Mouse (Mus musculus): ENCODE measurements around the gene Zcchc7. TPM values are rescaled to one million over a fixed set of nuclear protein-coding genes. Genes with fewer than 3 reads are reported as not detected.

Zcchc7 gene
- total and polyA plus RNA-seq, 2 experiments from 2014 or later, result 17.3 to 34.5 TPM

- 92% methylated on average over 5 of the region's 5 CpGs for WGBS
- Histone ChIP-seq H3K27me3 (ENCODE audit: insufficient read depth, low read length) (no peaks in the 10 kb centered on the region), H3K4me3 (ENCODE audit: low read depth, low read length) (no peak overlapping the region), H3K36me3 (ENCODE audit: insufficient read depth, low read length) (no peaks in the 10 kb centered on the region), H3K9ac (replicated peaks; ENCODE audit: low read length, poor library complexity, severe bottlenecking) (no peak overlapping the region), H3K9me3 (ENCODE audit: low read length) (no peaks in the 10 kb centered on the region), H3K4me2 (ENCODE audit: low read depth, low read length, poor library complexity, severe bottlenecking) (no peak overlapping the region), H3K27ac (ENCODE audit: low read depth, low read length) (no peak overlapping the region), H3K4me1 (ENCODE audit: insufficient read depth, low read length) (no peaks in the 10 kb centered on the region)
- no peak for TF ChIP-seq CTCF (IDR thresholded peaks at IDR 0.05)
- DNase-seq (ENCODE audit: low spot score) (no peak), ATAC-seq (ENCODE audit: low FRiP score) (no peak)
These were observed 191.8 kb downstream of the Zcchc7 start for GRCm38 (mm10) chr4:44947464-44947863.

DNA sequence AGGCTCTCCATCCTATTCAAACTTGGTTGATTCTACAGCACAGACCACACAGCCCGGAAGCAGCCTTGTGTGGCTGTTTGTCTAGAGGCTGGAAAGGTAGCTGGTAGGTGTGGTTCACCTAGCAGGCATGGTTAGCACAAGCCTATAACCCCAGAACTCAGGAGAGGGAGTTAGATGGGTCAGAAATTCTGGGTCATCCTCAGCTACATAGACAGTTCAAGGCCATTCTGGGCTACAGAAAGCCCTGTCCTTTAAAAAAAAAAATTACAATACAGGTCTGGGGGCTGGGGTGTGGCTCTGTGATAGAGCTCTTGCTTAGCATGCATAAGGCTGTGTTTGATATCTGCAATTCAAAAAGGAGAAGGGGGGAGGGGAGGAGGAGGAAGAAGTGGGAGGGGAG is 192.6 kb downstream of the Zcchc7 start:
- H3K36me3 ChIP-seq (ENCODE audit: insufficient read depth, low read length), result no peaks in the 10 kb centered on the region
- no peak overlapping the region for H3K27ac ChIP-seq (ENCODE audit: low read depth, low read length)
- H3K9ac ChIP-seq (replicated peaks; ENCODE audit: low read length, poor library complexity, severe bottlenecking), result no peak overlapping the region
- H3K27me3 ChIP-seq (ENCODE audit: insufficient read depth, low read length), result no peaks in the 10 kb centered on the region
- H3K4me2 ChIP-seq (ENCODE audit: low read depth, low read length, poor library complexity, severe bottlenecking), result no peak overlapping the region
- no peak for DNase-seq (ENCODE audit: low spot score)
- no peak for TF ChIP-seq CTCF (IDR thresholded peaks at IDR 0.05)
- H3K4me1 ChIP-seq (ENCODE audit: insufficient read depth, low read length), result no peaks in the 10 kb centered on the region
- H3K4me3 ChIP-seq (ENCODE audit: low read depth, low read length), result no peak overlapping the region
- no peaks in the 10 kb centered on the region for H3K9me3 ChIP-seq (ENCODE audit: low read length)
- no peak for ATAC-seq (ENCODE audit: low FRiP score)
- 93% methylated on average over 1 of the region's 1 CpGs for WGBS

GRCm38 (mm10) chr4:44953041-44953440 is 197.4 kb downstream of the Zcchc7 start:
- Histone ChIP-seq H3K9ac (replicated peaks; ENCODE audit: low read length, poor library complexity, severe bottlenecking) (no peak overlapping the region), H3K36me3 (ENCODE audit: insufficient read depth, low read length) (no peaks in the 10 kb centered on the region), H3K4me2 (ENCODE audit: low read depth, low read length, poor library complexity, severe bottlenecking) (no peak overlapping the region), H3K27ac (ENCODE audit: low read depth, low read length) (no peak overlapping the region), H3K27me3 (ENCODE audit: insufficient read depth, low read length) (no peaks in the 10 kb centered on the region), H3K9me3 (ENCODE audit: low read length) (no peaks in the 10 kb centered on the region), H3K4me3 (ENCODE audit: low read depth, low read length) (no peak overlapping the region), H3K4me1 (ENCODE audit: insufficient read depth, low read length) (no peaks in the 10 kb centered on the region)
- WGBS, result 78% methylated on average over 9 of the region's 9 CpGs
- no peak for DNase-seq (ENCODE audit: low spot score)
- ATAC-seq (ENCODE audit: low FRiP score), result no peak
- TF ChIP-seq CTCF (IDR thresholded peaks at IDR 0.05), result no peak

DNA sequence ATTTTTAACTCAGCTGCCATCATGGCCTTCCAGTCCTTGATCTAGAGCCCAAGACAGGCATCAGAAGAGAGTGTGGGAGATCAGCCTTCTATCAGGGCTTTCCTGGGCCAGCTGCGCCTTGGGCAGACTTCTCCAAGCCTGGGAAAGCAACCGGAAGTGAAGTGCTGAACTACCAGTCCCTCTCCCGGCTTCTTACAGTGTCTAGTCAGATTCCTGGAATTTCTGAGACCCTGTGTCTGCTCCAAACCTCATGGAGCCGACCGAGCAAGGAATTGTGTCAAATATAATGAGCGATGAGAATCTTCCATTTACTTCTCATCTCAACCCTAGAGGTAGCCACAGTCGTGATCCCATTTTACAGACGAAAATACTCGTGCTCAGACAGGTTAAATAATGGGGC is 203.1 kb downstream of the Zcchc7 start:
- no peak overlapping the region for H3K4me2 ChIP-seq (ENCODE audit: low read depth, low read length, poor library complexity, severe bottlenecking)
- H3K27me3 ChIP-seq (ENCODE audit: insufficient read depth, low read length), result no peaks in the 10 kb centered on the region
- H3K4me1 ChIP-seq (ENCODE audit: insufficient read depth, low read length), result no peaks in the 10 kb centered on the region
- no peak overlapping the region for H3K27ac ChIP-seq (ENCODE audit: low read depth, low read length)
- H3K9ac ChIP-seq (replicated peaks; ENCODE audit: low read length, poor library complexity, severe bottlenecking), result no peak overlapping the region
- ATAC-seq (ENCODE audit: low FRiP score) (no peak), DNase-seq (ENCODE audit: low spot score) (no peak)
- no peak for TF ChIP-seq CTCF (IDR thresholded peaks at IDR 0.05)
- H3K9me3 ChIP-seq (ENCODE audit: low read length), result no peaks in the 10 kb centered on the region
- no peak overlapping the region for H3K4me3 ChIP-seq (ENCODE audit: low read depth, low read length)
- WGBS, result 90% methylated on average over 9 of the region's 9 CpGs
- H3K36me3 ChIP-seq (ENCODE audit: insufficient read depth, low read length), result no peaks in the 10 kb centered on the region

DNA sequence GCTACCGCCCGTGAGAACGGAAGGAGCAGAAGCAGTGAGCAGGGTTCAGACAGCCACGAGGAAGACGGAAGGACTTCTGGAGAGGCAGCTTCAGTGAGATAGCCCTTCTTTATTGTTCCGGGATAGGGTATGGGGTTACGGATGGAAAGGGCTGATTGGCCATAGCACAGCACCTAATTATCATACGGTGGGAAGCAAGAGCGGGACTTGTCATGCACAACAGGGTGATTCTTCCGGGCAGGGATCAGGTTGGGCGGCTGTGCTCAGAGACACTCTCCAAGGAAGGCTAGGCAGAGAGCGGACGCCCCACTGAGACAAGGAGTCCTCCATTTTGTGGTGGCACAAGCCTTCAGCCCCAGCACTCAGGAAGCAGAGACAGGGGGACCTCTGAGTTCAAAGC is 203.5 kb downstream of the Zcchc7 start:
- WGBS, result 94% methylated on average over 13 of the region's 13 CpGs

DNA sequence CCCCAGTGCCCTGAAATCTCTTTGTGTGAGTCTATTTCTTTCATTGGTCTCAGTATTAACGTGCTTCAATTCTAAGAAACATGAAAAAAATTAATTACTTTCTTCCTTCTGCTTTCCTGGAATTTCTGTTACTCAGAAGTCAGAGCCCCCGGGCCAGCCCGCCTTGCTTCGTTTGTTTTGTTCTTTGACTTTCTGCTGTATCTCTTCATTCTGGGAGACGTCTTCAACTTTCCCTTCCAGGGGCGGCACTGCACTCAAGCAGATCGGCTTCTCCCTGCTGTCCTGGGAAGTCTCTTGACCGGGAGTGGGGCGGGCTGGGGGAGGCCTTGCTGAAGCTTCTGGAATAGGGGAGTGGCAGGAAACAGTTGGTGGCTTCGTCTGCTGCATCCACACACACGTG is 207.5 kb downstream of the Zcchc7 start:
- Histone ChIP-seq H3K4me3 (ENCODE audit: low read depth, low read length) (no peak overlapping the region), H3K36me3 (ENCODE audit: insufficient read depth, low read length) (no peaks in the 10 kb centered on the region), H3K27ac (ENCODE audit: low read depth, low read length) (no peak overlapping the region), H3K9me3 (ENCODE audit: low read length) (no peaks in the 10 kb centered on the region), H3K27me3 (ENCODE audit: insufficient read depth, low read length) (no peaks in the 10 kb centered on the region), H3K9ac (replicated peaks; ENCODE audit: low read length, poor library complexity, severe bottlenecking) (no peak overlapping the region), H3K4me2 (ENCODE audit: low read depth, low read length, poor library complexity, severe bottlenecking) (no peak overlapping the region), H3K4me1 (ENCODE audit: insufficient read depth, low read length) (no peaks in the 10 kb centered on the region)
- TF ChIP-seq CTCF (IDR thresholded peaks at IDR 0.05), result no peak
- no peak for ATAC-seq (ENCODE audit: low FRiP score)
- 67% methylated on average over 11 of the region's 11 CpGs for WGBS
- no peak for DNase-seq (ENCODE audit: low spot score)

More for the DNA sequence above, 203.5 kb downstream of the Zcchc7 start:
- H3K9me3 ChIP-seq (ENCODE audit: low read length), result no peaks in the 10 kb centered on the region
- no peak for TF ChIP-seq CTCF (IDR thresholded peaks at IDR 0.05)
- H3K4me3 ChIP-seq (ENCODE audit: low read depth, low read length), result no peak overlapping the region
- no peak overlapping the region for H3K27ac ChIP-seq (ENCODE audit: low read depth, low read length)
- no peaks in the 10 kb centered on the region for H3K36me3 ChIP-seq (ENCODE audit: insufficient read depth, low read length)
- no peaks in the 10 kb centered on the region for H3K4me1 ChIP-seq (ENCODE audit: insufficient read depth, low read length)
- no peak overlapping the region for H3K4me2 ChIP-seq (ENCODE audit: low read depth, low read length, poor library complexity, severe bottlenecking)
- DNase-seq (ENCODE audit: low spot score) (no peak), ATAC-seq (ENCODE audit: low FRiP score) (no peak)
- H3K9ac ChIP-seq (replicated peaks; ENCODE audit: low read length, poor library complexity, severe bottlenecking), result no peak overlapping the region
- no peaks in the 10 kb centered on the region for H3K27me3 ChIP-seq (ENCODE audit: insufficient read depth, low read length)
